Mouse (Mus musculus) spleen, adult 2 months (tissue): Measurements from ENCODE around the gene Commd1.

Experiments used
- CTCF ChIP-seq: fragments of 200-500 bp; IDR thresholded peaks from 2 replicates; pipeline ENCODE4 v1.5.1; 2011; ENCODE audit warnings: mild to moderate bottlenecking, inconsistent platforms; ENCODE audit not compliant: insufficient read depth, insufficient read length, insufficient replicate concordance; ENCODE audit errors: extremely low read depth
- POLR2A ChIP-seq: fragments of 200-500 bp; IDR thresholded peaks from 2 replicates; pipeline ENCODE4 v1.6.1; 2011; ENCODE audit warnings: low read depth, low read length, inconsistent platforms

DNA sequence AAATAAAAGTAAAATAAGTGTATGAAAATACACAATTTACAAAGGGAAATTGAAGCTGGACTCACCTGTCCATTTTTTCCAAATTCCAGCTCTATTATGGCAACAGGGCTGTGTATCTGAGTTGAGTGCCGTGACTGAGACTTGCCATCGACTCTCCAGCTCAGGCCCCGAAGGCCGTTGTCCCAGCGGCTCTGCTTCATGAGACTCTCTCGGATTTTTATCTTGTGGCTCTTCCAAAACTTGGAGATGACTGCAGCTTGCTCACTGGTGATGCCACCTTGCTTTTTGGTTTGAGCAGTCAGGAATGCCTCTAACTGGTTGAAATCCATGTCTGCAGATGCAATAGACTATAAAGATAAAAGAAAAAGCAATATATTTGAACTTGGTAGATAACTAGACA lies 25.8 kb downstream of the Commd1 start:
- TF ChIP-seq POLR2A: no peak
- no peak for TF ChIP-seq CTCF
